Mouse (Mus musculus) embryo, embryonic 10.5 days (tissue): ENCODE measurements around the gene H2afy.

Experiments
- DNase-seq: peaks from one replicate; pipeline ENCODE4 v3.0.0-alpha.2; 2015; ENCODE audit warnings: low spot score

Gene H2afy

GRCm38 (mm10) chr13:56136200-56136599, at the start of gene H2afy:
Gene H2afy (minus strand): TSS chr13:56136361.
- no peak for DNase-seq

DNA sequence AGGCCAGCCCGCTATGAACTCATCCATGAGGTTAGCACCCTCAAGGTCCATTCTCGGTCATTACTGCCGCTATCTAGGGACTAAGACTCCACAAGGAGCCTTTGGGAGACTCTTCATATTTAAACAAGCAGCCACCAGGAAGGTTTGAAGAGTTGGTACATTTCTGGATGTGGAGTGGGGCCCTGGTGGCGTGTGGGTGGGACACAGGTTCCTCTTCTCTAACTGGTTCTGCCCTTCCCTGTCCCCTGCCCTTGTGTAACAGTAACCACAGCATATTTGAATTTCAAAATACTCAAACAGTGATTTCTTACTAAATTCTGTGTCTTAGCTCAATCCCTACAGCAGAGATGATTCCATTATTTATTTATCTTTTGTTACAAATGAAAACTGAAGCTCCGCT, 47.5 kb upstream of the H2afy start:
- DNase-seq, result no peak

- no peak for DNase-seq
These were observed 45.3 kb upstream of the H2afy start for GRCm38 (mm10) chr13:56181424-56181823.

- no peak for DNase-seq
These were observed 42.4 kb upstream of the H2afy start, which contains the start of gene Tifab for GRCm38 (mm10) chr13:56178416-56179035. Gene Tifab (minus strand): TSS chr13:56178885.

- DNase-seq, result no peak
These were observed 40.1 kb upstream of the H2afy start for GRCm38 (mm10) chr13:56176310-56176709.

GRCm38 (mm10) chr13:56175848-56176247, 39.7 kb upstream of the H2afy start:
- no peak for DNase-seq

DNA sequence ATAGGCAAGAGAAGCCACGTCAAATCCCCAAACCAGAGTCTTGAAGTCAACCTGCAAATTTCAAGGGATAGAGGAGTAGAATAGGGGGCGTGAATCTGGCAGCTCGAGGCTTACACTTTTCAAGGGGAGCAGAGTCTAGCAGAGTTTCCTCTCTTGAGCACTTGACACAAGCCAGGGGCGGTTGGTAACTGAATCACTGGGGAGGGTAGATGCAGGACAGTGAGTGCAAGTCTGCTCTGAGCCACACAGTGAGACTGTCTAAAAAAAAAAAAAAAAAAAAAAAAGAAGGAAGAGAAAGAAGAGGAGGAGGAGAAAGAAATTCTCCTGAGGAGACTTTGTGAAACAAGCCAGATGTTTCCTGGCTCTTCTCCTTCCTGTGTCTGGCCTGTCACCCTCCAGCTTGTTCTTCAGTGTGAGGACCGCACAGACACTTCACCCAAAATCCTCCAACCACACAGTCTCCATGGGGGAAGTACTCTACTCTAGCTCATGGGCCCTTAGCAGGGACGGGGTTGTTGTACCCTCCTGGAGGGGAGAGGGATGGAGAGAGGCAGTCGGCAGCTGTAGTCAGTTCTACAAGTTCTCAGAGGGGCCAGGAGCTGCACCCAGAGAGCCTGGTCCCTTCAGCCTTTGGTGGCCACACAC, 36.9 kb upstream of the H2afy start:
- no peak for DNase-seq

- no peak for DNase-seq
These were observed 35.9 kb upstream of the H2afy start for GRCm38 (mm10) chr13:56172106-56172505.

DNA sequence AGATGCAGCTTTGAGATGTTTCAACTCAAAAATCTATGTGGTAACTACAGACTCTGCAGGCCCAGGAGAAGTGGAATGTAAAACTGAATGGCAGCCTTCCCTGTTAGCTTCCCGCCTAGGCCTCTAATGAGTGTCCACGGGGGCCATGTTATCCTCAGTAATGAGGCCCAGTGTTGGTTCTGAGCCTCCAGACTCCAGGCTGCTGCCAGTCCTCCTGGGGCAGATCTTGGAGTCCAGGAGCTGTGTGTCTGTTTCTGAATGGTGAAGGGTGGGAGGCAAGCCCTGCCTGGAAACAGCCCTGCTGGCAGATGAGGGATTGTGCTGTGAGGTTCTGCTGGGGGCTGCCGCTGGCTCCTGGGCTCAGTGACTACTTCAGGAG, 32.2 kb upstream of the H2afy start:
- DNase-seq, result no peak

DNA sequence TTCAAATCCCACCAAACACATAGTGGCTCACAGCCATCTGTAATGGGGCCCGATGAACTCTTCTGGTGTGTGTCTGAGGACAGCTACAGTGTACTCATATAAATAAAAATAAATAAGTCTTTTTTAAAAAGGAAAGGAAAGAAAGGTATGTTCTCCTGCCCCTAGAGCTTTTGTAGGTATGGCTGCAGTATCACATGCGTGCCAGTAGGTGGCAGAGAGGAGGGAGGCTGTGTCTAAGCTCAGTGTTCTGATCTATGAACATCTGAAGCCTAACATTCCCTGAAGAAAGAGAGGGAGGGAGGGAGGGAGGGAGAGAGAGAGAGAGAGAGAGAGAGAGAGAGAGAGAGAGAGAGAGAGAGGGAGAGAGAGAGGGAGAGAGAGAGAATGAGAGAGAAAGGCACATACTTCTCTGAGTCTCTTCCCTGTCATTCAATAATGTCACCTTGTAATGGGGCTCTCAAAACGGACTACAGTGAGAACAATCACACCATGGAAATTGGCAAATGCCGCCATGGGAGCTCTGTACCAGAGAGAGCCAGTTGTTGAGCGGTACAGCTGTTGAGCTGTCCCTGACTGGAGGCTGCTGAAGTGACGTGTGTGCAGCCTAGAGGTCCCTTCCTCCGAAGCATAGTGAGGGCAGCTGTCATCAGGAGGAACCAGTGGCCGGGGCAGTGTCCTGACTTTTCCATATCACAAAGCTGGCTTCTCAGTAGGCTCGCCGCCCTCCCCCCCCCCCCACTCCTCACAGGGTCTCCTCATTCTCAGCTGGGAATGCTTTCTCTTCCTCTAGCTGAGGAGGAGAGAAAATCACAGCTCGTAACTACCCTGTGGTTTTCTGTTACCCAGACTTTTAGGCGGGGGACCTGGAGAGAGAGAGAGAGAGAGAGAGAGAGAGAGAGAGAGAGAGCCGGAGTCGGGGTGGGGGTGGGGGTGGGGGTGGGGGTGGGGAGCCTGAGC, 31.6 kb upstream of the H2afy start:
- peak; percentile 64 for DNase-seq

DNA sequence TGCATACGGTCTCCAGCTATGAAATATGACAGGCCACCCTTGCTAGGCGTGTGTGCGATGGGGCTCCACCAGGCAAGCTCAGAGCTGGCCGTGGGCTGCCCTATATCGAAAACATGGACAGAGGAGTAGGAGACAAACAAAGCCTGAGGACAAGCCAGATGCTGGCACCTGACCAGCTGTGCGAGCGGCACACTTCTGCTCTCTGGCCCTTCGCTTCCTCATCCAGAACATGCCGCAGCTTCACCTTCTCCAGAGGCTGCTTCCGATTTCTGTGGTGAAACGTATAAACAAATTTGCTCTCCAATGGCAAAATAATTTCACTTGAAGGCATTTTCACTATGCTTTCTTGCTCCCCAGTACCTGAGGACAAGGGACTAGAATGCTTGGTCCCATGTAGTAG, 29.4 kb upstream of the H2afy start:
- no peak for DNase-seq

GRCm38 (mm10) chr13:56164372-56164771, 28.2 kb upstream of the H2afy start:
- DNase-seq, result no peak

DNA sequence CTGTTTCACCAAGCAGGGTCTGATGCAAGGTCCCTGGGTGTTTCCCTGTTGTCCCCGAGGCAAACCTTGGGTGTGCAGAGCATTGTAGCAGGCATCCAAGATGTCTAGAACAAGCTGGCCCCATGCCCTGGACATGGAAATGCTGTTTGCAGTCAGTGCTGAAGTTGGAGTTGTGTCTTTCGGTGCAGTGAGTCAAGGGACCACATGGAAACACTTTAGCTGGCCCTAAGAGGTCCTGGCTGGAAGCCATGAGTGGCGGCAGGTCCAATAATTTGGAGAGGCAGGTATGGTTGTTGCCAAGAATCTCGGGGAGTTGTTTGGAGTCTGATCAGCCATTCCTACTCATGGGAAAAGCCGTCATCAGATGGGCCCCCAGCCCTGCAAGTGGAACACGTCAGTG, 27.6 kb upstream of the H2afy start:
- no peak for DNase-seq

DNA sequence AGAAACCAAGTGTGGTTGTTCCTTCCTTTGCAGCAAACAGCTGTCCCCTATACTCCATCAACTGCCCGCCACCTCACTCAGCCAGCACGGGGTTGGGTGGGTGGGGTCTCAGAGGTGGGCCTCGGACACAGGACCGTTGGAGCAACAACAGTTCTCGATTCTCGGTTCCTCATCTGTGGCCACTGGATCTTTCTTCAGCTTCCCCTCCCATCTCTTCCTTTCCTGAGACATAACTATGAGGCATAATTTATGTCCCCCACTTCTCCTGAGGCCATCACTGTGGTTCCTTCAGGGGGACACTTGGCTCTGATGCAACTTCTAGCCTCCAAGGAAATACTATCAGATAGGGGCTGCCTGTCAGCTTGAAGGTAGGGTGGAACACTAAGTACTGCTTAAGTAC, 26.7 kb upstream of the H2afy start:
- no peak for DNase-seq

DNA sequence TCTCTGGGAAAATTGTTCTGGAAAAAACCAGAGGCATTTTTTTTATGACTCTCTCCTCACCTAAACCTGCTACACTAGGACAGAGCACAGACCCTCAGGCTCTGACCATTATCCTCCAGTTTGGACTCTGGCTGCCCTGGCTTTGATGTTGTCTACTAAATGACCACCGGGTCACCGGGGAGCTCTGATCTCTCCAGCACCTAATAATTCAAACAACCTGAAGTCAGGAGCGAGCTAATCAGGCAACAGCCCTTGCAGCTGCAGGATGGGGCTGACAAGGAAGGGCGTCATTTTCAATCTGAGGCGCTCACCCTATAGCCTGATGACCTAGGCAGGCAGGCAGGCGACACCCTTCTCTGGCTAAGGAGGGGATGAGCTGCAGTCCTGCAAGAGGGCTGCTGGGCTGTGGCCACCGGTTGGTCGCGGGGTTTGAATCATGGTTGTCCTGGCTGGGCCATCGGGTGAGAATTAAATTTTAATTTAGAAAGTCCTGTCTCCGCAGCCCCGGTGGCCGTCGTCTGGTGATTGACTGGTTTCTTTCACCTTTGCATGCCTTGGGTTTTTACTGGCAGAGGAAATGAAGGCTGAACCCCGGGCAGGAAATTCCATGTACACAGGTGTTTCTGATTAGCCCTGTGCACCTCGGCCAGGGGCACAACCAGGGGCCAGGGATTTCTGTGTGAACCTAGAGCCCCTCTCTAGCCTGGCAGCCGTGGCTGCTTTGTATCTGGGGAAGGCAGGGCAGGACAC, 23.6 kb upstream of the H2afy start:
- peak; percentile 75 for DNase-seq

DNA sequence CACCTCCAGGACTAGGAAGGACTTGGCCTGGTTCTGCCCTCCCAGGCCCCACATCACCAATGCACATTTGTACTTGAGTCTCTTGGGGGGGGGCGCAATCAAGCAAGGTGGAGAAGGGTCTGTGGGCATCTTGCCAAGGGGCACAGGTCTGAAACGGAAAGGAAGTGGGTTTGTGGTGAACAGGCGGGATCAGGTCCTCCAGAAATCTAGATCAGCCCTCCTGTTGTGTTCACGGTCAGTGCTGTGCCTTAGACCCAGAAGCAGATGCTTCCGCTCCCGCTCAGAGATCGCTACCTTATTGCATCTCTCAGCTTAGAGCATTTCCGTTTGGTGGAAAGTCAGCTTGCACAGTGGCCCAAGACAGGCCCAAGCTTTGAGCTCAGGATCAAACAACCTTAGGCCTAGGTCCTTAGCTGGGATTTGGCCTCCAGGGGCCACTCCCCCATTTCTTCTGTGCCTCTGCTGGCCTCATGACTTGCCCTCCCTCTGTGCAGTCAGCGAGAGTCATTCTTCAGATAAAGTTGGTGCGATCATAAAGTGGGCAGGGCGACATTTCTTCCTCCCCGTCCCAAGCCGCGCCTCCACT, 22.9 kb upstream of the H2afy start:
- peak; percentile 41 for DNase-seq

GRCm38 (mm10) chr13:56155671-56156070, 19.5 kb upstream of the H2afy start:
- DNase-seq, result no peak

DNA sequence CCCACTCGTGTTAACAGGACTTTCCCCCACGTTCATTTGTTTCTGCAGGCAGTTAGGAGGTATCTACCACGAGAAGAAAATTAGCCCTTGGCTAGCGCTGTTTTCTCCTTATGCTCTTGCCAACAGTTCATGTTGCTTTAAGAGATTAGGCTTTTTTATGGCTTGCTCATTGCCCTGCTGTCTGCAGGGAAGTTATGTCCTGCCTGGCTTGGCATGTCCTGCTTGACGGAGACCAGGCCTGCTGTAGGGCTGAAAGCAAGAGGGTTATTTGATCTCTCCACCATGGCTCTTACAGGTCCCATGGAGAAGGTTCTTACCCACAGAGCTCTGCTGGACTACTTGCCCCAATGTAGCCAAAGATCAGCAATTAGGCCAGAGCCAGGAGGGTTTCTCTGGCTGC, 18.9 kb upstream of the H2afy start:
- no peak for DNase-seq

- no peak for DNase-seq
These were observed 16.8 kb upstream of the H2afy start for GRCm38 (mm10) chr13:56152773-56153460.

DNA sequence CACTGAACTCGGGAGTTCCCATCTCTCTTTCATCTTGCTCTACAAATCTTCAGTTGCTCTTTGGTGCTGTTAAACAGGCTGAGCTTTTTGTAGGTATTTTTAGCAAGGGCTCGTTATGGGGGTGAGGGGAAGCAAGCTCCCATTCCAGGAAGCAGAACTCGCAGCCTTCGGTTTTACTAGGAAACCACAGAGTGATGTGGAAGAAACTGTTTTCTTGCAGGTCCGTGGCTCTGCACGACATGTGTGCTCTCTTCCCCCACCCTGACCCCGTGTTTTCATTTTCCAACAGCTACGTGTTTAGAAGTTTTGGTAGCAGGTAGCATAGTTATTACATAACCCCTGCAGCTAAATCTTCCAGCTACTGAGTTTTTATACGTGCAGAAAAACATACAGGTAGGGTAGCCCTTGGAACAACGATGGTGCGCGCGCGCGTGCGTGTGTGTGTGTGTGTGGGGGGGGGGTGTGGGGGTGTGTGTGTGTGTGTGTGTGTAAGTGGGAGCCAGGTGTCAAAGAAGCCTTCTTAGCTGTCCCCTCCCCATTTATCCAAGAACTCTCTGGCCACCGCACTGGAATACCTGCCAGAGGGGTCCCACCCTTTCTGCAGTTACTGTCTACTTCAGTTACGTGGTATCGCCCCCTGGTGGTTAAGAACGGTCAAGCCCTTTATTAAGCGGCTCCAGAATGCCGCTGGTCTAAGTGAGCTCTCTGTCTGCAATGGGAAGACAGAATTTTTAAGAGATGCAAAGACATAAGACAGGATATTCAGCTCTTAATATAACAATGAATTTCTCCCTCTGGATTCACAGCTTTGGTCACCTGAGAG, 15.5 kb upstream of the H2afy start:
- peak; percentile 92 for DNase-seq
